In genomic region chr12:107778046-107778445, GRCm38 (mm10) we compare ENCODE assay signal across 22 mouse cellular contexts.
DNase-seq lines count a peak whose midpoint lies in the region; ATAC-seq lines count a peak whose summit lies in the region.
"Had no signal": no experiment of that assay in that cellular context is flagged by ENCODE, and none has a peak within 500 bp of the region (broad histone marks: within the 10 kb centered on the region; RNA-seq: fewer than 3 reads in every experiment).

No protein-coding gene starts in this region.

- no peak overlapping the region for H3K4me3 ChIP-seq in forebrain, embryonic 13.5 days
- no peak overlapping the region for H3K4me3 ChIP-seq in forebrain, embryonic 15.5 days
- H3K4me3 ChIP-seq in midbrain, embryonic 11.5 days (ENCODE audit: low read depth, low read length): no peak overlapping the region
- no peak overlapping the region for H3K4me3 ChIP-seq in midbrain, embryonic 13.5 days (replicated peaks)
- no peak overlapping the region for H3K4me3 ChIP-seq in limb, embryonic 10.5 days
- H3K4me3 ChIP-seq: forebrain, embryonic 10.5 days; gastrocnemius, adult 2 months; hindbrain, embryonic 13.5 days had no signal

- DNase-seq in layer of hippocampus, adult 11-12 months (ENCODE audit: low spot score): peak; percentile 48
- DNase-seq in layer of hippocampus, postnatal 25 days (ENCODE audit: extremely low spot score in 1 of 2, low spot score in 1 of 2): no peak
- DNase-seq in midbrain, embryonic 11.5 days (ENCODE audit: low spot score, missing footprints): peak; percentile 21
- DNase-seq in limb, embryonic 10.5 days (ENCODE audit: low spot score): no peak
- no peak for DNase-seq in cerebellum, adult 18-20 months
- DNase-seq: adrenal gland, postnatal 10 days; adrenal gland, postnatal 36 days; cerebellum, adult 11 months; cerebellum, adult 9-10 months; cerebellum, postnatal 14 days; forebrain, postnatal 0 days; gastrocnemius, adult 2 months; gastrocnemius, postnatal 14 days; heart, adult 11 months had no signal

- no peaks in the 10 kb centered on the region for H3K27me3 ChIP-seq in forebrain, embryonic 13.5 days
- H3K27me3 ChIP-seq in forebrain, embryonic 15.5 days: no peaks in the 10 kb centered on the region
- no peaks in the 10 kb centered on the region for H3K27me3 ChIP-seq in midbrain, embryonic 11.5 days (ENCODE audit: control insufficient read depth, insufficient read depth, low read length)
- H3K27me3 ChIP-seq in midbrain, embryonic 13.5 days: no peaks in the 10 kb centered on the region
- H3K27me3 ChIP-seq in limb, embryonic 10.5 days (ENCODE audit: low read depth, poor library complexity, severe bottlenecking): no peaks in the 10 kb centered on the region
- H3K27me3 ChIP-seq: hindbrain, embryonic 13.5 days had no signal

- H3K9me3 ChIP-seq in forebrain, embryonic 13.5 days (replicated peaks): no peaks in the 10 kb centered on the region; the same call in 1 of the 2 replicates
- no peaks in the 10 kb centered on the region for H3K9me3 ChIP-seq in forebrain, embryonic 15.5 days
- H3K9me3 ChIP-seq in midbrain, embryonic 11.5 days (ENCODE audit: control insufficient read depth, low read length): no peaks in the 10 kb centered on the region
- H3K9me3 ChIP-seq in midbrain, embryonic 13.5 days: peaks cover 7% of the 10 kb centered on the region; the same call in 1 of the 2 replicates
- H3K9me3 ChIP-seq in limb, embryonic 10.5 days (replicated peaks): no peaks in the 10 kb centered on the region
- H3K9me3 ChIP-seq: forebrain, embryonic 10.5 days; hindbrain, embryonic 13.5 days had no signal

- no peaks in the 10 kb centered on the region for H3K36me3 ChIP-seq in forebrain, embryonic 13.5 days (ENCODE audit: poor library complexity, severe bottlenecking)
- no peaks in the 10 kb centered on the region for H3K36me3 ChIP-seq in forebrain, embryonic 15.5 days
- H3K36me3 ChIP-seq in midbrain, embryonic 11.5 days (ENCODE audit: control insufficient read depth, insufficient read depth, low read length): no peaks in the 10 kb centered on the region
- no peaks in the 10 kb centered on the region for H3K36me3 ChIP-seq in midbrain, embryonic 13.5 days
- H3K36me3 ChIP-seq in limb, embryonic 10.5 days: no peaks in the 10 kb centered on the region
- H3K36me3 ChIP-seq: forebrain, embryonic 10.5 days; hindbrain, embryonic 13.5 days had no signal

- H3K9ac ChIP-seq in forebrain, embryonic 13.5 days: no peak overlapping the region
- no peak overlapping the region for H3K9ac ChIP-seq in forebrain, embryonic 15.5 days (replicated peaks)
- H3K9ac ChIP-seq in midbrain, embryonic 11.5 days (ENCODE audit: low read length): no peak overlapping the region
- no peak overlapping the region for H3K9ac ChIP-seq in midbrain, embryonic 13.5 days (replicated peaks)
- H3K9ac ChIP-seq: forebrain, postnatal 0 days; hindbrain, embryonic 13.5 days had no signal

- no peak overlapping the region for H3K4me2 ChIP-seq in forebrain, embryonic 13.5 days
- no peak overlapping the region for H3K4me2 ChIP-seq in forebrain, embryonic 15.5 days (replicated peaks)
- no peak overlapping the region for H3K4me2 ChIP-seq in midbrain, embryonic 11.5 days
- H3K4me2 ChIP-seq in midbrain, embryonic 13.5 days (replicated peaks): no peak overlapping the region
- H3K4me2 ChIP-seq: heart, embryonic 11.5 days; hindbrain, embryonic 13.5 days had no signal

- 68% methylated on average over 9 of the region's 9 CpGs for WGBS in forebrain, embryonic 13.5 days
- 50% methylated on average over 9 of the region's 9 CpGs for WGBS in forebrain, embryonic 15.5 days
- WGBS in midbrain, embryonic 11.5 days: 87% methylated on average over 9 of the region's 9 CpGs
- 81% methylated on average over 9 of the region's 9 CpGs for WGBS in midbrain, embryonic 13.5 days
- WGBS in limb, embryonic 10.5 days: 48% methylated on average over 9 of the region's 9 CpGs

- H3K4me1 ChIP-seq in forebrain, embryonic 13.5 days: 0 out of 2 replicates have a peak, but pooled peaks cover 6% of the 10 kb centered on the region
- H3K4me1 ChIP-seq in forebrain, embryonic 15.5 days: 0 out of 2 replicates have a peak, but pooled peaks cover 4% of the 10 kb centered on the region
- no peaks in the 10 kb centered on the region for H3K4me1 ChIP-seq in midbrain, embryonic 11.5 days (ENCODE audit: control insufficient read depth, insufficient read depth, low read length)
- H3K4me1 ChIP-seq in midbrain, embryonic 13.5 days (replicated peaks): no peaks in the 10 kb centered on the region
- peaks cover 18% of the 10 kb centered on the region for H3K4me1 ChIP-seq in limb, embryonic 10.5 days
- H3K4me1 ChIP-seq: forebrain, embryonic 10.5 days had no signal

- H3K27ac ChIP-seq in forebrain, embryonic 13.5 days: no peak overlapping the region; the same call in 1 of the 2 replicates
- no peak overlapping the region for H3K27ac ChIP-seq in forebrain, embryonic 15.5 days (replicated peaks)
- H3K27ac ChIP-seq in midbrain, embryonic 11.5 days (ENCODE audit: low read depth, low read length): no peak overlapping the region
- H3K27ac ChIP-seq in midbrain, embryonic 13.5 days: no peak overlapping the region
- H3K27ac ChIP-seq in limb, embryonic 10.5 days: peak overlapping the region; percentile 46; the same call in 1 of the 2 replicates
- H3K27ac ChIP-seq: forebrain, embryonic 10.5 days; gastrocnemius, adult 2 months had no signal

- peak; percentile 45; the same call in 1 of the 2 replicates for ATAC-seq in forebrain, embryonic 13.5 days
- ATAC-seq in forebrain, embryonic 15.5 days (replicated peaks): no peak; the same call in 1 of the 2 replicates
- no peak for ATAC-seq in midbrain, embryonic 11.5 days (ENCODE audit: low FRiP score)
- ATAC-seq in midbrain, embryonic 13.5 days: no peak
- ATAC-seq: forebrain, postnatal 0 days; hindbrain, embryonic 16.5 days; Patski had no signal

Comparison
In these comparisons a context has a peak if more than half of its experiments do, and no peak if none do; other contexts are left out.
1. DNase-seq: peak in layer of hippocampus, adult 11-12 months (single experiment) and midbrain, embryonic 11.5 days (single experiment); none in layer of hippocampus, postnatal 25 days (0 of 2), limb, embryonic 10.5 days (single experiment) and cerebellum, adult 18-20 months (0 of 2).